Mouse (Mus musculus) hindbrain, postnatal 0 days (tissue): Measurements from ENCODE around the gene Serf2. TPM values are rescaled to one million over a fixed set of nuclear protein-coding genes. Genes with fewer than 3 reads are reported as not detected.

ENCODE experiments used
- ATAC-seq: fragments of 200-750 bp; cut with Nextera tagmentation; 2 replicates; pipeline ENCODE4 v1.8.0; 2017; ENCODE audit warnings: mild to moderate bottlenecking, moderate TSS enrichment, moderate library complexity
- DNase-seq: peaks from one replicate; pipeline ENCODE4 v3.0.0-alpha.2; 2015; ENCODE audit warnings: low spot score
- H3K27ac ChIP-seq: fragments of 300-500 bp; sonication (generic); 2 replicates; pipeline ENCODE4 v1.5.1; 2014; ENCODE audit warnings: mild to moderate bottlenecking
- H3K27me3 ChIP-seq: fragments of 300-500 bp; sonication (generic); 2 replicates; pipeline ENCODE4 v1.6.1; 2014; ENCODE audit warnings: low read length, mixed read lengths; ENCODE audit not compliant: insufficient read depth
- H3K36me3 ChIP-seq: fragments of 300-500 bp; sonication (generic); 2 replicates; pipeline ENCODE4 v1.6.1; 2014; ENCODE audit warnings: low read length, mixed read lengths; ENCODE audit not compliant: insufficient read depth
- H3K4me1 ChIP-seq: fragments of 300-500 bp; sonication (generic); 2 replicates; pipeline ENCODE4 v1.6.1; 2014; ENCODE audit warnings: antibody characterized with exemption, low read length, mixed read lengths; ENCODE audit not compliant: insufficient read depth
- H3K4me2 ChIP-seq: fragments of 300-500 bp; sonication (generic); 2 replicates; pipeline ENCODE4 v1.6.1; 2014; ENCODE audit warnings: low read depth, mild to moderate bottlenecking, low read length, moderate library complexity, mixed read lengths
- H3K4me3 ChIP-seq: fragments of 300-500 bp; sonication (generic); 2 replicates; pipeline ENCODE4 v1.5.1; 2014; ENCODE audit warnings: low read length
- H3K9ac ChIP-seq: fragments of 300-500 bp; sonication (generic); replicated peaks from 2 replicates; pipeline ENCODE4 v1.6.1; 2014; ENCODE audit warnings: mild to moderate bottlenecking, low read length, moderate library complexity, mixed read lengths
- H3K9me3 ChIP-seq: fragments of 300-500 bp; sonication (generic); 2 replicates; pipeline ENCODE4 v1.6.1; 2016; ENCODE audit warnings: low read length, mixed read lengths
- CTCF ChIP-seq: IDR thresholded peaks from 2 replicates; pipeline ENCODE4 v1.5.1; 2016; ENCODE audit warnings: antibody characterized with exemption, control low read depth, low read depth
- WGBS: fragments of 180-500 bp; shearing (Covaris S2); extraction: QIAGEN DNeasy Blood & Tissue Kit; methylation state at CpG from one replicate; pipeline ENCODE4 v1.1.7; 2014; 5-methylcytosine and 5-hydroxymethylcytosine counted together
- polyA plus RNA-seq: library from polyadenylated mRNA; unstranded; fragments of >200 nt; fragmentation: Nextera tagmentation; extraction: Ambion mirVana; gene quantifications from 2 replicates; pipeline ENCODE4 v1.2.1, GENCODE M21; 2015
- total RNA-seq: library from RNA; depleted of rRNA; stranded (reverse); fragments of >200 nt; gene quantifications from 2 replicates; pipeline ENCODE4 v1.2.3, GENCODE M21; 2014

The Serf2 gene
- total and polyA plus RNA-seq, 2 experiments from 2014 or later = 306 to 420 TPM

GRCm38 (mm10) chr2:121439746-121440145 is 9.2 kb upstream of the Serf2 start:
- ATAC-seq = no peak
- WGBS = 80% methylated on average over 4 of the region's 4 CpGs

GRCm38 (mm10) chr2:121440834-121441605 is 8.0 kb upstream of the Serf2 start:
- WGBS = 66% methylated on average over 5 of the region's 5 CpGs
- no peak for TF ChIP-seq CTCF
- ATAC-seq = no peak

More at GRCm38 (mm10) chr2:121439746-121440145, 9.2 kb upstream of the Serf2 start:
- H3K4me3 ChIP-seq = no peak overlapping the region
- no peak for TF ChIP-seq CTCF
- H3K27me3 ChIP-seq = no peaks in the 10 kb centered on the region
- DNase-seq = no peak
- H3K36me3 ChIP-seq = peaks cover 26% of the 10 kb centered on the region
- H3K9ac ChIP-seq = no peak overlapping the region
- no peak overlapping the region for H3K27ac ChIP-seq
- H3K4me2 ChIP-seq = no peak overlapping the region
- H3K9me3 ChIP-seq = no peaks in the 10 kb centered on the region
- peaks cover 12% of the 10 kb centered on the region for H3K4me1 ChIP-seq

GRCm38 (mm10) chr2:121441800-121442199 is 7.2 kb upstream of the Serf2 start:
- Histone ChIP-seq H3K9ac (peak overlapping the region; percentile 24; the same call in 1 of the 2 replicates), H3K9me3 (no peaks in the 10 kb centered on the region), H3K4me2 (peak overlapping the region; percentile 71), H3K36me3 (peaks cover 15% of the 10 kb centered on the region), H3K27ac (no peak overlapping the region), H3K27me3 (no peaks in the 10 kb centered on the region), H3K4me1 (peaks cover 12% of the 10 kb centered on the region), H3K4me3 (peak overlapping the region; percentile 34)
- no peak for DNase-seq
- no peak for TF ChIP-seq CTCF
- 13% methylated on average over 11 of the region's 11 CpGs for WGBS
- no peak for ATAC-seq

More at GRCm38 (mm10) chr2:121440834-121441605, 8.0 kb upstream of the Serf2 start:
- Histone ChIP-seq H3K9me3 (no peaks in the 10 kb centered on the region), H3K27me3 (no peaks in the 10 kb centered on the region), H3K9ac (no peak overlapping the region), H3K4me2 (no peak overlapping the region), H3K4me1 (peaks cover 12% of the 10 kb centered on the region), H3K36me3 (peaks cover 15% of the 10 kb centered on the region), H3K27ac (no peak overlapping the region), H3K4me3 (no peak overlapping the region)
- DNase-seq = no peak

GRCm38 (mm10) chr2:121442259-121443067 is 6.5 kb upstream of the Serf2 start:
- TF ChIP-seq CTCF = no peak
- no peak overlapping the region for H3K27ac ChIP-seq
- no peaks in the 10 kb centered on the region for H3K9me3 ChIP-seq
- no peaks in the 10 kb centered on the region for H3K27me3 ChIP-seq
- DNase-seq = no peak
- no peak for ATAC-seq
- peak overlapping the region; percentile 71 for H3K4me2 ChIP-seq
- peak overlapping the region; percentile 24; the same call in 1 of the 2 replicates for H3K9ac ChIP-seq
- peaks cover 9% of the 10 kb centered on the region for H3K36me3 ChIP-seq
- peak overlapping the region; percentile 34 for H3K4me3 ChIP-seq
- H3K4me1 ChIP-seq = peaks cover 12% of the 10 kb centered on the region
- WGBS = 3% methylated on average over 30 of the region's 30 CpGs

GRCm38 (mm10) chr2:121443068-121443349 is 6.0 kb upstream of the Serf2 start:
- DNase-seq (no peak), ATAC-seq (no peak)
- Histone ChIP-seq H3K9ac (0 out of 2 replicates have a peak overlapping the region, but pooled peaks have one; percentile 24), H3K4me2 (peak overlapping the region; percentile 71), H3K27ac (no peak overlapping the region), H3K36me3 (peaks cover 4% of the 10 kb centered on the region), H3K4me1 (peaks cover 12% of the 10 kb centered on the region), H3K4me3 (peak overlapping the region; percentile 34), H3K9me3 (no peaks in the 10 kb centered on the region), H3K27me3 (no peaks in the 10 kb centered on the region)
- TF ChIP-seq CTCF = no peak
- 12% methylated on average over 8 of the region's 8 CpGs for WGBS

- no peak within 1 kb of the TSS for H3K9ac ChIP-seq
- H3K27me3 ChIP-seq = no peaks in the 10 kb centered on the region
- no peak within 1 kb of the TSS for H3K27ac ChIP-seq
- 0 out of 2 replicates have a peak within 1 kb of the TSS, but pooled peaks have one; percentile 34 for H3K4me3 ChIP-seq
- peaks cover 16% of the 10 kb centered on the region for H3K4me1 ChIP-seq
- no peaks in the 10 kb centered on the region for H3K9me3 ChIP-seq
- no peak for ATAC-seq
- DNase-seq = no peak
- 81% methylated on average over 1 of the region's 1 CpGs for WGBS
- TF ChIP-seq CTCF = no peak
- peak within 1 kb of the TSS; percentile 71 for H3K4me2 ChIP-seq
- no peaks in the 10 kb centered on the region for H3K36me3 ChIP-seq
Observed at GRCm38 (mm10) chr2:121444178-121444577, 4.8 kb upstream of the Serf2 start, which contains the start of gene Ell3. TSS of gene Ell3 (minus strand) at chr2:121444278.
